Mouse (Mus musculus) urinary bladder, adult 18-20 months (tissue): ENCODE measurements at regions not wholly inside any gene's neighbourhood (a gene's known extent, or its start where the extent isn't known, plus 50 kb on each side); places are given as distances from the start of the nearest gene placed in this dataset.
A peak's percentile ranks its signal among the peaks of the same experiment; 100 is the strongest.

Experiments used
- DNase-seq, 2 experiments: peaks; one replicate each; pipeline ENCODE4 v3.0.0; 2022; ENCODE audit warnings: low spot score in 2 of 2, mixed read lengths in 2 of 2

- DNase-seq, result no peak
Measured at GRCm38 (mm10) chr1:127009699-127010098, 179.1 kb upstream of the Nckap5 start.

- peak in 1 of 2 experiments; percentile 41 for DNase-seq
Measured at GRCm38 (mm10) chr1:127001700-127002099, 171.1 kb upstream of the Nckap5 start.

- no peak for DNase-seq
Measured at GRCm38 (mm10) chr1:126993061-126993640, 162.6 kb upstream of the Nckap5 start.

- no peak for DNase-seq
Measured at GRCm38 (mm10) chr1:126992441-126992840, 161.8 kb upstream of the Nckap5 start.

GRCm38 (mm10) chr1:126982805-126983204 is 152.2 kb upstream of the Nckap5 start:
- no peak for DNase-seq

- DNase-seq, result no peak
Measured at GRCm38 (mm10) chr1:126980311-126980710, 149.7 kb upstream of the Nckap5 start.

- DNase-seq, result no peak
Measured at GRCm38 (mm10) chr1:126973871-126974270, 143.3 kb upstream of the Nckap5 start.

GRCm38 (mm10) chr1:126971777-126972421 is 141.3 kb upstream of the Nckap5 start:
- peak in 1 of 2 experiments; percentile 7 for DNase-seq

- DNase-seq, result no peak
Measured at GRCm38 (mm10) chr1:126971118-126971517, 140.5 kb upstream of the Nckap5 start.

- no peak for DNase-seq
Measured at GRCm38 (mm10) chr1:126966394-126966793, 135.8 kb upstream of the Nckap5 start.

- DNase-seq, result peak in 1 of 2 experiments; percentile 3
Measured at GRCm38 (mm10) chr1:126955839-126956720, 125.5 kb upstream of the Nckap5 start.

- DNase-seq, result no peak
Measured at GRCm38 (mm10) chr1:126947860-126948259, 117.3 kb upstream of the Nckap5 start.

- no peak for DNase-seq
Measured at GRCm38 (mm10) chr1:126932658-126933057, 102.1 kb upstream of the Nckap5 start.

GRCm38 (mm10) chr1:126931754-126932153 is 101.2 kb upstream of the Nckap5 start:
- peak; percentile 72 to 80 for DNase-seq

GRCm38 (mm10) chr1:126931093-126931492 is 100.5 kb upstream of the Nckap5 start:
- no peak for DNase-seq

- DNase-seq, result no peak
Measured at GRCm38 (mm10) chr1:126930611-126931010, 100.0 kb upstream of the Nckap5 start.

- DNase-seq, result no peak
Measured at GRCm38 (mm10) chr1:126929666-126930065, 99.1 kb upstream of the Nckap5 start.

- DNase-seq, result peak in 1 of 2 experiments; percentile 36
Measured at GRCm38 (mm10) chr1:126928186-126928585, 97.6 kb upstream of the Nckap5 start.

GRCm38 (mm10) chr1:126925150-126926035 is 94.8 kb upstream of the Nckap5 start:
- DNase-seq, result peak in 1 of 2 experiments; percentile 28

GRCm38 (mm10) chr1:126923981-126924380 is 93.4 kb upstream of the Nckap5 start:
- no peak for DNase-seq

GRCm38 (mm10) chr1:126922231-126922630 is 91.6 kb upstream of the Nckap5 start:
- DNase-seq, result no peak
